Mouse (Mus musculus) spleen, adult 2 months (tissue): ENCODE measurements around the gene Bri3.

ENCODE experiments used
- CTCF ChIP-seq: fragments of 200-500 bp; IDR thresholded peaks from 2 replicates; pipeline ENCODE4 v1.5.1; 2011; ENCODE audit warnings: mild to moderate bottlenecking, inconsistent platforms; ENCODE audit not compliant: insufficient read depth, insufficient read length, insufficient replicate concordance; ENCODE audit errors: extremely low read depth
- POLR2A ChIP-seq: fragments of 200-500 bp; IDR thresholded peaks from 2 replicates; pipeline ENCODE4 v1.6.1; 2011; ENCODE audit warnings: low read depth, low read length, inconsistent platforms

DNA sequence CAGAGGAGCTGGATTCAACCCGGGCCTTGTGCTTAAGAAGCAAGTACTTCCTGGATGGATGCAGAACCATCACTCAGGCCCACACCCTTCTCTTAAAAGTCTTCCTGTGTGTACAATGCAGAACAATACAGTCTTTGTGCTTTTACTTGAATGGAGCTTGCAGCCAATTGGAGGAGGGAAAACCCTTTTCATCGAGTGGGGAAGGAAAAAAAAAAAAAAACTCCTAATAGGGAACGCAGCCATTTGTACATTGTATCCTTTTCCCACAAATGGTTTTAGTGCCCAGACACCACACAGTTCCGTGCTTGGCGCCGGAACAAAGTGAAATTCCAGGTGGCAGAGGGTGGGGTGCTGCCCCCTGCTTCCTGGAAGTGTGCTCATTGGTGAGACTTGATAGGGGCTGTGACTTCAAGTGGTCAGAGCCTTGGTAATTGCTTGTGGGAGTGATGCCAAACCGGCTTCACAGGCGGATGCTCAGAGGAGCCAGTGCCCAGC lies 235.5 kb downstream of the Bri3 start:
- TF ChIP-seq CTCF (no peak), POLR2A (no peak)
